Mouse (Mus musculus) WW6 (cell line): ENCODE results near the gene Tmtc1.

Source experiments
- DNase-seq: peaks from one replicate; pipeline ENCODE4 v3.0.0-alpha.2; 2013; ENCODE audit warnings: low read depth, low spot score

The Tmtc1 gene

GRCm38 (mm10) chr6:148315571-148316080 is 128.6 kb downstream of the Tmtc1 start:
- no peak for DNase-seq

- DNase-seq = no peak
Observed at GRCm38 (mm10) chr6:148315106-148315505, 129.1 kb downstream of the Tmtc1 start.

- DNase-seq = no peak
Observed at GRCm38 (mm10) chr6:148310981-148311380, 133.2 kb downstream of the Tmtc1 start.

GRCm38 (mm10) chr6:148305821-148306220 is 138.4 kb downstream of the Tmtc1 start:
- DNase-seq = no peak

- no peak for DNase-seq
Observed at GRCm38 (mm10) chr6:148305191-148305590, 139.0 kb downstream of the Tmtc1 start.

GRCm38 (mm10) chr6:148302261-148302660 is 141.9 kb downstream of the Tmtc1 start:
- no peak for DNase-seq

- no peak for DNase-seq
Observed at GRCm38 (mm10) chr6:148297086-148297485, 147.1 kb downstream of the Tmtc1 start.

- DNase-seq = no peak
Observed at GRCm38 (mm10) chr6:148296418-148296817, 147.8 kb downstream of the Tmtc1 start.

GRCm38 (mm10) chr6:148294506-148294905 is 149.7 kb downstream of the Tmtc1 start:
- no peak for DNase-seq

- no peak for DNase-seq
Observed at GRCm38 (mm10) chr6:148290865-148291264, 153.3 kb downstream of the Tmtc1 start.

- no peak for DNase-seq
Observed at GRCm38 (mm10) chr6:148283224-148283881, 160.8 kb downstream of the Tmtc1 start.

GRCm38 (mm10) chr6:148279240-148279639 is 164.9 kb downstream of the Tmtc1 start:
- DNase-seq = no peak

- DNase-seq = no peak
Observed at GRCm38 (mm10) chr6:148276418-148276817, 167.8 kb downstream of the Tmtc1 start.

- DNase-seq = no peak
Observed at GRCm38 (mm10) chr6:148275046-148275445, 169.1 kb downstream of the Tmtc1 start.

GRCm38 (mm10) chr6:148260729-148261101 is 183.5 kb downstream of the Tmtc1 start:
- DNase-seq = no peak

- DNase-seq = no peak
Observed at GRCm38 (mm10) chr6:148259979-148260728, 184.0 kb downstream of the Tmtc1 start.

GRCm38 (mm10) chr6:148259074-148259473 is 185.1 kb downstream of the Tmtc1 start:
- DNase-seq = no peak

GRCm38 (mm10) chr6:148257805-148258204 is 186.4 kb downstream of the Tmtc1 start:
- DNase-seq = no peak

GRCm38 (mm10) chr6:148256109-148256508 is 188.1 kb downstream of the Tmtc1 start:
- DNase-seq = no peak

GRCm38 (mm10) chr6:148255395-148256053 is 188.7 kb downstream of the Tmtc1 start:
- no peak for DNase-seq

GRCm38 (mm10) chr6:148249221-148249620 is 195.0 kb downstream of the Tmtc1 start:
- DNase-seq = no peak

GRCm38 (mm10) chr6:148248625-148249024 is 195.6 kb downstream of the Tmtc1 start:
- peak; percentile 9 for DNase-seq
